Mouse (Mus musculus) liver, embryonic 15.5 days (tissue): Measurements from ENCODE around the gene Iqschfp. TPM values are rescaled to one million over a fixed set of nuclear protein-coding genes. Genes with fewer than 3 reads are reported as not detected.

Source experiments
- ATAC-seq: fragments of 200-750 bp; cut with Nextera tagmentation; 2 replicates; pipeline ENCODE4 v1.8.0; 2017; ENCODE audit warnings: moderate number of reproducible peaks, mild to moderate bottlenecking, moderate library complexity; ENCODE audit not compliant: insufficient read depth
- H3K27ac ChIP-seq: fragments of 300-500 bp; sonication (generic); replicated peaks from 2 replicates; pipeline ENCODE4 v1.5.1; 2015; ENCODE audit warnings: mild to moderate bottlenecking, inconsistent platforms
- H3K27me3 ChIP-seq: fragments of 300-500 bp; sonication (generic); 2 replicates; pipeline ENCODE4 v1.6.1; 2015; ENCODE audit warnings: mild to moderate bottlenecking, inconsistent platforms
- H3K36me3 ChIP-seq: fragments of 300-500 bp; sonication (generic); replicated peaks from 2 replicates; pipeline ENCODE4 v1.6.1; 2015; ENCODE audit warnings: moderate library complexity, mild to moderate bottlenecking, inconsistent platforms
- H3K4me1 ChIP-seq: fragments of 300-500 bp; sonication (generic); replicated peaks from 2 replicates; pipeline ENCODE4 v1.6.1; 2015; ENCODE audit warnings: inconsistent platforms
- H3K4me2 ChIP-seq: fragments of 300-500 bp; sonication (generic); 2 replicates; pipeline ENCODE4 v1.6.1; 2015; ENCODE audit warnings: moderate library complexity, mild to moderate bottlenecking, inconsistent platforms
- H3K4me3 ChIP-seq: fragments of 300-500 bp; sonication (generic); replicated peaks from 2 replicates; pipeline ENCODE4 v1.5.1; 2015; ENCODE audit warnings: mild to moderate bottlenecking, inconsistent platforms
- H3K9ac ChIP-seq: fragments of 300-500 bp; sonication (generic); 2 replicates; pipeline ENCODE4 v1.6.1; 2015; ENCODE audit warnings: moderate library complexity, mild to moderate bottlenecking, inconsistent platforms
- H3K9me3 ChIP-seq: fragments of 300-500 bp; sonication (generic); replicated peaks from 2 replicates; pipeline ENCODE4 v1.6.1; 2016; ENCODE audit warnings: inconsistent platforms
- whole genome bisulfite sequencing: fragments of 180-500 bp; shearing (Covaris S2); methylation state at CpG from one replicate; pipeline ENCODE4 v1.1.7; 2015; ENCODE audit warnings: mixed read lengths; ENCODE audit not compliant: insufficient replicate concordance; 5-methylcytosine and 5-hydroxymethylcytosine counted together
- polyA plus RNA-seq: library from polyadenylated mRNA; unstranded; fragments of >200 nt; fragmentation: Nextera tagmentation; extraction: Ambion mirVana; gene quantifications from 2 replicates; pipeline ENCODE4 v1.2.1, GENCODE M21; 2015

The Iqschfp gene
- polyA plus RNA-seq, 1 experiment from 2014 or later, result not detected

DNA sequence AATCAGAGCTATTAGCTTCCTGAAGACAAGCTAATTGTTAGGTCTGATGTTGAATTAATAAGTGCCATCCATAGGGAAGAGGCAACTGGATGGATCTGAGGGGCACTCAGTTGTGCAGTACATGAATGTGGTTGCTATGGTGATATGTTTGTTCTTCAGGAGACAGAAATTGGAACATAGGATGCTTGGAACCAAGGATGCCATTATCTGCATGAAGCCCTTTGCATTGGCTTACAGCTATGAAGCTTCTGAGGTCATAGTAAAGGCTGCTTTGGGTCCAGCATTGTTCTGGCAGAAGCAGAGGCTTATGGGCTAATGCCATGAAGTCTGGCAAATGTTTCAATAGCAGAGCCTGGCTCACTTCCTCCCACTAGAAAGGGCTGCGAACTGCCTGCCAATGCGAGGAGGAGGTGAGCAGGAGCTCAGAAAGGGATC, 511.8 kb downstream of the Iqschfp start:
- no peak overlapping the region for H3K27ac ChIP-seq
- H3K9ac ChIP-seq, result no peak overlapping the region
- no peaks in the 10 kb centered on the region for H3K9me3 ChIP-seq
- no peak overlapping the region for H3K4me2 ChIP-seq
- no peaks in the 10 kb centered on the region for H3K27me3 ChIP-seq
- no peak overlapping the region for H3K4me3 ChIP-seq
- 46% methylated on average over 2 of the region's 2 CpGs for WGBS
- H3K36me3 ChIP-seq, result no peaks in the 10 kb centered on the region
- no peaks in the 10 kb centered on the region for H3K4me1 ChIP-seq
- ATAC-seq, result no peak

DNA sequence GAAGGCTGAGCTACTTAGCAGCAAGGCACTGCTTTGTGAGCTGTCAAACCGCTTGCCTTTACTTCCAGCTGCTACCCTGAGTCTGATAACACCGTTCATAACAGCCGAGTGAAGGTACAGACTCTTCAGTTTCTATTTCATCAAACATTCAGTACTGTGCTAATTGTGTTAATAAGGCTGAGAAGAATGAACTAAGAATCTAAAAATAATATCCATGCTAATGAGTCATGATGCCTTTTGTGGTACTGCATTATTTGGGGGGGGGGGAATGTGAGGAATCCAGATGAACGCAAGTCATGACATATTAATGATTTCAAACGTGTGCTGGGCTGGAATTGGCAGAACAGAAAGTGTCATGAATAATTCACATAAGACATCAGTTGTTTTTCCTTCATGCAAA, 513.7 kb downstream of the Iqschfp start:
- Histone ChIP-seq H3K27ac (no peak overlapping the region), H3K4me1 (no peaks in the 10 kb centered on the region), H3K9ac (no peak overlapping the region), H3K27me3 (no peaks in the 10 kb centered on the region), H3K9me3 (no peaks in the 10 kb centered on the region), H3K36me3 (no peaks in the 10 kb centered on the region), H3K4me2 (no peak overlapping the region), H3K4me3 (no peak overlapping the region)
- no peak for ATAC-seq
- WGBS, result 64% methylated on average over 5 of the region's 5 CpGs

DNA sequence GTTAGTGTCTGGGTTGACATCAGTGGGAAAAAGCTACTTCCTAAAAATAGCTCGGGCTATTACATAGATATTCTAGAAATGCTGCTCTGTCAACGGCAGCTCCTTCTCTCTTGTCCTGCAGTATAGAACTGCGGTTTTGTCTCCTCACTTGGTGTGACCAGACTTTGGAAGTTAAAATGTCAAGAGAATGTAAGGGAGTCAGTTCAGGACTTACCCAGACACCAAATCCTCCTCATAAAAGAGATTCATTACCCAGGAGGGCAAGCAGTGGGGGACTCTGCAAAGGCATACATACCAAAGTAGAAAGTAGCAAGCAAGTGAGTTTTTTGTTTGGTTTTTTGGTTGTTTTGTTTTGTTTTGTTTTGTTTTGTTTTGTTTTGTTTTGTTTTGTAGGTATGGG, 520.2 kb downstream of the Iqschfp start:
- Histone ChIP-seq H3K9me3 (no peaks in the 10 kb centered on the region), H3K36me3 (no peaks in the 10 kb centered on the region), H3K4me2 (no peak overlapping the region), H3K9ac (no peak overlapping the region), H3K4me1 (no peaks in the 10 kb centered on the region), H3K27me3 (no peaks in the 10 kb centered on the region), H3K4me3 (no peak overlapping the region), H3K27ac (no peak overlapping the region)
- ATAC-seq, result no peak
- WGBS, result 41% methylated on average over 3 of the region's 3 CpGs

DNA sequence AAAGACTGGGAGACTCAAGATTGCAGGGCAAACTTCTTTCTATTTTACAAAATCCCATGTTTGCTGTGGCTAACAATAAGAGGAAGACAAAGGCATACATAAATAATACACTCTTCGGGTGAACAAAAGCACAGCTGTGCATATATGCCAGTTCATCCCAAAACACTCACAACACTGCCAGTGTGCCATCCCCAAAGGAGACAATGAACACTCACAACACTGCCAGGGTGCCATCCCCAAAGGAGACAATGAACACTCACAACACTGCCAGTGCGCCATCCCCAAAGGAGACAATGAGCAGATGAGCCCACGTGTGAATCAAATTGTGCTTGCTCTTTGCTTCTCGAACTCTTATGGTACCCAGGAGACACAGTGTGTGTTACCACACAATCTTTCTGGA, 527.8 kb downstream of the Iqschfp start:
- Histone ChIP-seq H3K4me3 (no peak overlapping the region), H3K9me3 (no peaks in the 10 kb centered on the region), H3K9ac (no peak overlapping the region), H3K4me1 (no peaks in the 10 kb centered on the region), H3K4me2 (no peak overlapping the region), H3K27ac (no peak overlapping the region), H3K27me3 (no peaks in the 10 kb centered on the region), H3K36me3 (no peaks in the 10 kb centered on the region)
- no peak for ATAC-seq
- WGBS, result 61% methylated on average over 4 of the region's 4 CpGs

DNA sequence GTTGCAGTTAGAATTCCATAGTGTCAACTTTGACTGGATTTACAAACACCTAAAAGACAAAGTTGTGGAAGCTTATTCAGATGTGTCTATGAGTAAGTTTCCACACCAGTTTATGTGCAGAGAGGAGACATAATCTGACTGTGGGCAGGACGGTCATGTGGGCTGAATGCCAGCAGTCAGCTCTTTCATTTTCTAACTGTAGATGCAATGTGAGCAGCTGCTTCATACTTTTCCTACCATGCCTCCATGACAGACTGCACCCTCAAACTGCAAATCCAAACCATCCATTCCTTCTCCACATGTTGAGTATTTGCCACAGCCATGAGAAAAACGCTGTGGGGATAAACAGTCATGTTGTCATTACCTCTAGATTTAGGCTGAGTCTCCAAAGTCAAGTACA, 528.9 kb downstream of the Iqschfp start:
- no peak overlapping the region for H3K4me2 ChIP-seq
- no peak for ATAC-seq
- H3K36me3 ChIP-seq, result no peaks in the 10 kb centered on the region
- WGBS, result 67% methylated on average over 2 of the region's 2 CpGs
- no peak overlapping the region for H3K4me3 ChIP-seq
- H3K27ac ChIP-seq, result no peak overlapping the region
- H3K9me3 ChIP-seq, result no peaks in the 10 kb centered on the region
- no peaks in the 10 kb centered on the region for H3K4me1 ChIP-seq
- H3K9ac ChIP-seq, result no peak overlapping the region
- H3K27me3 ChIP-seq, result no peaks in the 10 kb centered on the region

DNA sequence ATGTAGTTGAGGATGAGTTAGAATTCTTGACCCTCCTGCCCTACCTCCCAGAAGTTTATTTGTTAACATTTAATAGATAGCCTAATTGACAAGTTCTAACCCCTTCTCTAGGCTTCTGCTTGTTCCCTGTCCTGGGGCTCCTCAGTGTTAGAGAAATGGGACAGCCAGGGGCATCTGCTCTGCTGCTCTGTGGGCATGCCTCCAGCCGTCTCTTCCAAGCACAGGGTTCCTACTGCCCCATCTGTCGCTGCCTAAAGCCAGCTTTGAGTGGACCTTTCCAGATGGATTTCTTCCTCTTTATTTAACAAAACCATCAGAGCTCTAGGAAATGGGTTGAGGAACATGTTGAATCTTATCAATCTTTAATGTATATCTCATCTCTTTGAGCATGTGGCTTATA, 529.8 kb downstream of the Iqschfp start:
- no peak overlapping the region for H3K4me3 ChIP-seq
- 65% methylated on average over 2 of the region's 2 CpGs for WGBS
- H3K4me2 ChIP-seq, result no peak overlapping the region
- H3K36me3 ChIP-seq, result no peaks in the 10 kb centered on the region
- H3K9me3 ChIP-seq, result no peaks in the 10 kb centered on the region
- H3K9ac ChIP-seq, result no peak overlapping the region
- H3K4me1 ChIP-seq, result no peaks in the 10 kb centered on the region
- no peak for ATAC-seq
- H3K27ac ChIP-seq, result no peak overlapping the region
- no peaks in the 10 kb centered on the region for H3K27me3 ChIP-seq

DNA sequence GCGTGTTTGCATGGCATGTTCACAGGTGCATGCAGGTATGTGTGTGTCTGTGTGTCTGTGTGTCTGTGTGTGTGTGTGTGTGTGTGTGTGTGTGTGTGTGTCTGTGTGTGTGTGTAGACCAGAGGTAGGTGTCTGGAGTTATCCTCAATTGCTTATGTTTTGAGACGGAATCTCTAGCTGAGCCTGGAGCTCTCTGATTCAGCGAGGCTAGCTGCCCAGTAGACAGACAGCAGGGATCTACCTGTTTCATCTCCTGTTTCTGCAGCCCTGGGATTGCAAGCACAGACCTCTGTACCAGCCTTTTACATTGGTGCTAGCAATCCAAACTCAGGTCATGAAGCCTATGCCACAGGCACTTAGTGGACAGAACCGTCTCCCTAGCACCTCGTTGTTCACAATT, 536.0 kb downstream of the Iqschfp start:
- no peak for ATAC-seq
- Histone ChIP-seq H3K9ac (no peak overlapping the region), H3K4me2 (no peak overlapping the region), H3K27me3 (no peaks in the 10 kb centered on the region), H3K9me3 (no peaks in the 10 kb centered on the region), H3K27ac (no peak overlapping the region), H3K4me3 (no peak overlapping the region), H3K4me1 (no peaks in the 10 kb centered on the region), H3K36me3 (no peaks in the 10 kb centered on the region)
- 63% methylated on average over 5 of the region's 5 CpGs for whole genome bisulfite sequencing

DNA sequence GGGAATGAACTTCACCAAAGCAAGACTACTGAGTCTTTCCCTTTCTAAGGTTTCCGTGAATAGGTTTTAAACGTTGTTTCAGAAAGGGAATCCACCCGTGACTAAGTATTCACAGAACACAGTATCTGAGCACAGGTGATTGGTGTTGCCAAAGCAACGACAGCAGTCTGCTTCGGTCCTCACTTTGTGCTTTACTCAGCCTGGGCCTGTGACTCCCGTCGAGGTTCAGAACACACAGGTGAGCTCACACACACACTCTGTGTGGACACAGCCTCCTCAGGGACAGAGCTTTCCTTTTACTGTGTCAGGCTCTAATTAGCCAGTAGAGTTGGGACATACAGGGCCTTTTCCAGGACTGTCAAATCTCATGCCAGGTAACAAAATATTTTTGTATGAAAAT, 542.4 kb downstream of the Iqschfp start:
- Histone ChIP-seq H3K27me3 (no peaks in the 10 kb centered on the region), H3K4me1 (no peaks in the 10 kb centered on the region), H3K9ac (no peak overlapping the region), H3K4me2 (no peak overlapping the region), H3K27ac (no peak overlapping the region), H3K4me3 (no peak overlapping the region), H3K36me3 (no peaks in the 10 kb centered on the region), H3K9me3 (no peaks in the 10 kb centered on the region)
- 61% methylated on average over 7 of the region's 7 CpGs for WGBS
- ATAC-seq, result no peak

DNA sequence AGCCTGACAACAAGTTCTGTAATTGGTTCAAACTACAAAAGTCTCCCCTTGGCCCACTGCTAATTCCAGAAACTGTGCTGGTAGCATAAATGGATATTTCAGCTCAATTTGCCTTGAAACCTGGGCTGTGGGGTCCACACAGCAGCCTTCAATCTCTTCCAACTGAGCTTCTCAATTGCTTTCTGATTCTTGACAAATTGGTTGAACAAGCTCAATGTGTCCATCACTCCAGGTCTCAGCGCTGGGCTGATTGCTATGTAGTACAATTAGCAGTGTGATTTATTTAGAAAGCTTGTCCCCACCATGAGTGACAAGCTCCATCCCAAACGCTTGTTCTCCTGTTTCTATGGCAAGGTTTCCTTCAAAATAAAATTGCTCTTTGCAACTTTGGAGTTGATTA, 542.9 kb downstream of the Iqschfp start:
- H3K9me3 ChIP-seq, result no peaks in the 10 kb centered on the region
- WGBS, result 55% methylated on average over 2 of the region's 2 CpGs
- no peak overlapping the region for H3K27ac ChIP-seq
- no peaks in the 10 kb centered on the region for H3K4me1 ChIP-seq
- no peak for ATAC-seq
- no peak overlapping the region for H3K9ac ChIP-seq
- no peaks in the 10 kb centered on the region for H3K27me3 ChIP-seq
- H3K4me2 ChIP-seq, result no peak overlapping the region
- H3K4me3 ChIP-seq, result no peak overlapping the region
- H3K36me3 ChIP-seq, result no peaks in the 10 kb centered on the region

DNA sequence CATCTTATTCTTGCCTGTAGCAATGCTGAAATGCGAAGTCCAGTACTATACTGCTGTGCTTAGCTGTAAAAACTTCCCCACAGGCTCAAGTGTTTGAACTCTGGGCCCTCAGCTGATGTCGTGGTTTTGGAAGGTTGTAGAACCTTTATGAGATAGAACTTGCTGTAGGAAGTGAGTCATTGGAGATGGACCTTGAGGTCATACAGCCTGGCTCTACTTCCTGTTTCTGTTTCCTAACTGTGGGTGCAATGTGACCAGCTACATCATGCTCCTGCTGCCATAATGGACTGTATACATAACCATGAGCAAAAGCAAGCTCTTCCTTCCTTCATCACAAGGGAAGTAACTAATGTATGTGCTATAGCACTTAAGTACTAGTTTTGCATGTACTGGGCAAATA, 556.4 kb downstream of the Iqschfp start:
- H3K27me3 ChIP-seq, result no peaks in the 10 kb centered on the region
- no peak overlapping the region for H3K27ac ChIP-seq
- H3K9me3 ChIP-seq, result no peaks in the 10 kb centered on the region
- H3K4me3 ChIP-seq, result no peak overlapping the region
- H3K4me2 ChIP-seq, result no peak overlapping the region
- H3K4me1 ChIP-seq, result no peaks in the 10 kb centered on the region
- 49% methylated on average over 2 of the region's 2 CpGs for WGBS
- H3K9ac ChIP-seq, result no peak overlapping the region
- no peak for ATAC-seq
- no peaks in the 10 kb centered on the region for H3K36me3 ChIP-seq

DNA sequence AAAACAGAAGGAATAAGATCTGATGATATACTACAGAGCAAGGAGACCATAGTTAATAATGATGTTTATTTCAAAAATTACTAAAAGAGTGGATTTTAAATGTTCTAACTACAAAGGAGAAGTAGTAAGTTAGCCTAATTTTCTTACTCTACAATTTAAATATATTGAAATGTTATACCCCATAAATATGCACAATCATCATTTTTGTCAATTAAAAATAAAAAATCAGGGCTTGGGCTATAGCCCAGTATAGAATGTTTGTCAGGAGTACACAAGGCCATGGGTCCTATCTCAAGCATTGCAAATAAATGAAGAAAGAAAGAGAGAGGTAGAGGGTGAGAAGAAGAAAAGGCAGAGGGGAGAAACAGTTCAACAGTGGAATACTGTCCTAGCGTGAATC, 559.6 kb downstream of the Iqschfp start:
- Histone ChIP-seq H3K4me1 (no peaks in the 10 kb centered on the region), H3K27me3 (no peaks in the 10 kb centered on the region), H3K9ac (no peak overlapping the region), H3K4me3 (no peak overlapping the region), H3K4me2 (no peak overlapping the region), H3K9me3 (no peaks in the 10 kb centered on the region), H3K36me3 (no peaks in the 10 kb centered on the region), H3K27ac (no peak overlapping the region)
- 67% methylated on average over 1 of the region's 1 CpGs for whole genome bisulfite sequencing
- no peak for ATAC-seq

DNA sequence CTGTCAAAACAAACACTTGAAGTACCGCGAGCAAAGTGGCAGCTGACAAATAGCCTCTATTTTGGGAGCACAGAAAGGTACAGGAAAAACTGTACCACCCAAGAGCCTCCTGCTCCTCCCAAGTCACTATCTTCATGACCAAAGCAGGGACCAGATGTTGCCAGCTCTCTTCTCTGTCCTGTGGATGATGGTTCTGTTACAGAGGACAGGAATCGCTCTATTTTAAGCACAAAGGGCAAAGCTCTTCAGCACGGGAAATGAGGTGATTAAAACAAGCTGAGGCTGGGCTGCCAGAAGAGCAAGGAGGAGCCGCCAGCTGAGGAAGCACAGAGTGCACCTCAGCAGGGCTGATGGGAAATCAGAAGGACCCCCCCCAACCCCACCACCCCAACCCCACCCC, 561.2 kb downstream of the Iqschfp start:
- no peak for ATAC-seq
- 6% methylated on average over 5 of the region's 5 CpGs for WGBS
- Histone ChIP-seq H3K9ac (no peak overlapping the region), H3K36me3 (no peaks in the 10 kb centered on the region), H3K9me3 (no peaks in the 10 kb centered on the region), H3K27ac (no peak overlapping the region), H3K4me1 (no peaks in the 10 kb centered on the region), H3K4me2 (no peak overlapping the region), H3K4me3 (no peak overlapping the region), H3K27me3 (no peaks in the 10 kb centered on the region)
